Mouse (Mus musculus) embryonic fibroblast, embryonic 13.5 days (primary cell): Measurements from ENCODE around the gene Hoxb5.

Source experiments
- CTCF ChIP-seq: IDR thresholded peaks from 2 replicates; pipeline ENCODE4 v1.5.1; 2011; ENCODE audit warnings: mild to moderate bottlenecking, control low read depth, low read length, moderate library complexity, borderline replicate concordance; ENCODE audit not compliant: insufficient read depth
- POLR2A ChIP-seq: IDR thresholded peaks from 2 replicates; pipeline ENCODE4 v1.6.1; 2011; ENCODE audit warnings: low read depth, mild to moderate bottlenecking, control low read depth, low read length, moderate library complexity

DNA sequence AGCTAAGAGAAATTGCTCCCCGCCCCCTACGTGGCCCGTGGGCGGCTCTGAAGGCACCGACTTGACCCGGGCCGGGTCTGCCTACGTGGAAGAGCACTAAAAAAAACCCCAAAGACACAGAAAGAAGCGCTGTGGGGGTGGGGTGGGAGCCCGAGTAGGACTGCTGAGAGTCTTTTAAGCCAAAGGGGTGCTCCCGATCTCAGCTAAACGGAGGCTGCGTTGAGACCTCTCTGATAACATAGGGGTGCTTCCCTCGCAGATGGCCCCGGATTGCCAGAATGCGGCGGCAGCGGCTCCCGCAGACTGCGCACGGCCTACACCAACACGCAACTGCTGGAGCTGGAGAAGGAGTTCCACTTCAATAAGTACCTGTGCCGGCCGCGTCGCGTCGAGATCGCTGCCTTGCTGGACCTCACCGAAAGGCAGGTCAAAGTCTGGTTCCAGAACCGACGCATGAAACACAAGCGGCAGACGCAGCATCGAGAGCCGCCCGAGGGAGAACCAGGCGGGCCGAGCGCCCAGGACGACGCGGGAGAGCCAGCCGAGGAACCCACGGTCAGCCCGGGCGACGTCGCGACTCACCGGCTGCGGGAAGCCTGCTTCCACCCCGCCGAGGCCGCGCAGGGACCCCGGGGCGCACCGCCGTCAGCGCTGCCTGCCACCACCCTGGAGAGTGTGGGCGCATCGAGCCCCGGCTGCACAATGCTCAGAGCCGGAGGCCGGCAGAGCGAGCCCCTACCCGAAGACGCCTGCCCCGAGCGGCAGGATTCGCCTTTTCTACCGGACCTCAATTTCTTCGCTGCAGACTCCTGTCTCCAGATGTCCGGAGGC, 49.8 kb downstream of the Hoxb5 start:
- TF ChIP-seq POLR2A (peak; percentile 41; the same call in 1 of the 2 replicates), CTCF (no peak)
